Mouse (Mus musculus): ENCODE results near the gene Ccdc6. TPM values are rescaled to one million over a fixed set of nuclear protein-coding genes. Genes with fewer than 3 reads are reported as not detected.

Gene Ccdc6
- 0.61 and 1.6 TPM in 2 replicates for polyA plus RNA-seq (2012)

DNA sequence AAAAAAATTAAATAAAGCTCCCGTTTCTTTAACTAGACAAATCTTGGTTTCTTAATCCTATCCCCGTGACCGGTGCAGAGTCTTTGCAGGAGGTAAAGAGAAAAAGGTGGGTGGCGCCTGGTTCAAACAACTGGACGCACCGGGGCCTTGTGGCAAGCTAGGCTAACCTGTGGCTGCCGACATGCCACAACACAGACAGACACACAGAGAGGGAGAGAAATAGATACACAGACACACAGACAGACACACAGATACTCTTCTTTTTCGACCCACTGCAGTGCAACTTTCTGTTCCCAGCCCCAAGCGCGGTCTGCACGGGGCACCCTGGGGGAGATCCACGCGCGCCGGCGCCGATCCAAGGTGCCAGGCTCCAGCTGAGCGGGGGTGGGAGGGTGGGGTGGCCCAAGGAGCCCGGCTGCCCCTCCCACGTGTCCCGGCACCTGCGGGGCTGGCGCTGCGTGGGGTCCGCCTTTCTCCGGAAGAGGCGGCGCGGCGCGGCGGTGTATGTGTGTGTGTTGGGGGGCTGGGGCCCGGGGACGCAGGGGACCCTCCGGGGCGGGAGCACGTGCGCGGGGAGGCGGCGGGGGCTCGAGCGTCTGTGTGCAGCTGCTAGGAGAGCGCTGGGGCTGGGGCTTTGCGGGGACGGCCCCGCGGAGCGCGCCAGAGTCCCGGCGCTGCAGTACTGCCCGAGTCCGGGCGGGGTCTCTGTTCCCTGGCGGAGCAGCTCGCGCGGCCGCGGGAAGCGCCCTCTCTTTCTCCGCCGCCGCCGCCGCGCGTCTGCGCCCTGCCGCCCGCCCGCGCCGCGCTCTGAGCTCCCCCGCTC lies at the start of gene Ccdc6:
TSS of gene Ccdc6 (plus strand) at position 756 of the 823 bp plus-strand sequence.
- TF ChIP-seq GATA1 (IDR thresholded peaks at IDR 0.05; ENCODE audit: low read length) (no peak), TAL1 (IDR thresholded peaks at IDR 0.05; ENCODE audit: low read length) (no peak)
- H3K27me3 ChIP-seq (ENCODE audit: control insufficient read depth): no peaks in the 10 kb centered on the region
- H3K36me3 ChIP-seq (ENCODE audit: control insufficient read depth): peaks cover 20% of the 10 kb centered on the region
- H3K4me3 ChIP-seq (replicated peaks): peak within 1 kb of the TSS; percentile 87
- H3K9me3 ChIP-seq (ENCODE audit: control insufficient read depth, low read length): peaks cover 4% of the 10 kb centered on the region
- peaks cover 63% of the 10 kb centered on the region for H3K4me1 ChIP-seq (ENCODE audit: control insufficient read depth)

DNA sequence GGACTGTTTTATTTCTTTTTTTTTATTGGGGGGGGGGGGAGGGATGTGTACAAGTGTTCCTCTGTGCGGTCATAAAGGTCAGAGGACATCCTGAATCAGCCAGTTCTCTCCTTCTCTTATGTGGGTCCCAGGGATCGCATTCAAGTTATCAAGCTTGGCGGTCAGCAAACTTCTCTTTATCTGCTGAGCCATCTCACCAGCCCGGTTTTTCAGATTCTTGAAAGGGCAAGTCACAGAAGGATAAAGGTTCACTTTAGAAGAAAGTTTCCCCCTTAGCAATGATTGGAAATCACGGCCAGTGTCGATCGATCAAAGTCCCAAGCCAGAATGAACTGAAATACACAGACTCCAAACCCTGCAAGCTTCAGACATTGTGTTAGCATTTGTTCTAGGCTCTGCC lies 47.1 kb upstream of the Ccdc6 start:
- no peak for TF ChIP-seq GATA1 (IDR thresholded peaks at IDR 0.05; ENCODE audit: low read length)
- no peak for TF ChIP-seq TAL1 (IDR thresholded peaks at IDR 0.05; ENCODE audit: low read length)
- no peaks in the 10 kb centered on the region for H3K27me3 ChIP-seq (ENCODE audit: control insufficient read depth)
- no peak overlapping the region for H3K4me3 ChIP-seq (replicated peaks)
- H3K9me3 ChIP-seq (ENCODE audit: control insufficient read depth, low read length): peaks cover 7% of the 10 kb centered on the region
- no peaks in the 10 kb centered on the region for H3K4me1 ChIP-seq (ENCODE audit: control insufficient read depth)
- no peaks in the 10 kb centered on the region for H3K36me3 ChIP-seq (ENCODE audit: control insufficient read depth)

DNA sequence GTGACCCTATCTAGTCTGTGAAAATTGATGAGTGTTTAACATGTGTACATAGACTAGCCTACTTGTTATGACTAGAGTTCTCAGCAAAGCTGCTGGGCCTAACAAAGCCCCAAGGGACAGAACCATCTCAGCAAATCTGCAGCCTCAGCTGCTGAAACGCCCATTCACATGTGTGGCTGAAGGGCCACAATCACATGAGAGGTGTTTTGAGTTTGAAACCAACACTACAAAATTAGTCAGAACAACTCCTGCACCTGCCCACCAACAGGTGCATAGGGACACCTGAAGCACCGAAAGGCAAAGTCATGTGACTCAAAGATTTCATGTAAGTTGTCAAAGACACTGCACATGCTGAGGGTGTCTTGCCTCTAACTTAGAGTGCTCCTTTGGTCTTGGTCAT lies 41.6 kb upstream of the Ccdc6 start:
- no peak overlapping the region for H3K4me3 ChIP-seq (replicated peaks)
- no peaks in the 10 kb centered on the region for H3K36me3 ChIP-seq (ENCODE audit: control insufficient read depth)
- H3K9me3 ChIP-seq (ENCODE audit: control insufficient read depth, low read length): peaks cover 7% of the 10 kb centered on the region
- H3K4me1 ChIP-seq (ENCODE audit: control insufficient read depth): no peaks in the 10 kb centered on the region
- no peak for TF ChIP-seq GATA1 (IDR thresholded peaks at IDR 0.05; ENCODE audit: low read length)
- no peak for TF ChIP-seq TAL1 (IDR thresholded peaks at IDR 0.05; ENCODE audit: low read length)
- H3K27me3 ChIP-seq (ENCODE audit: control insufficient read depth): no peaks in the 10 kb centered on the region; the same call in 1 of the 2 replicates

DNA sequence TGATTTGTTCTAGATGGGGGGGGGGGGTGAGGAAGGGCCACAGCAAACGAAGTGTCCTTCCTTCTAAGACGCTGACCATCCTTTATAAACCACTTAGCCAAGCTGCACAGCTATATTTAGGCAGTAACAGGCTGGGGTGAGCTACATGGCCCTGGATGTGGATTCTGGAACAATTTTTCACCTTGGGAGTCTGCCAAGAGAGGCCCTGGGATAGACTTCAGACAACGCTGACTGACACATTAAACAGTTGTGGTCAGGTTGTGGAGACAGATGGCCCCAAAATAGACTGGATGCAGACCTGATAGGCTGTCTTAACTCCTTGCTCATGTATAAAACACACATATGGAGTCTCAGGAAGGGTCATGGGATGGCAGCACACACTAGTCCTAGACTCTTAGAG lies 39.9 kb upstream of the Ccdc6 start:
- Histone ChIP-seq H3K9me3 (ENCODE audit: control insufficient read depth, low read length) (peaks cover 7% of the 10 kb centered on the region), H3K4me1 (ENCODE audit: control insufficient read depth) (no peaks in the 10 kb centered on the region), H3K36me3 (ENCODE audit: control insufficient read depth) (no peaks in the 10 kb centered on the region), H3K27me3 (ENCODE audit: control insufficient read depth) (no peaks in the 10 kb centered on the region; the same call in 1 of the 2 replicates), H3K4me3 (replicated peaks) (no peak overlapping the region)
- TF ChIP-seq GATA1 (IDR thresholded peaks at IDR 0.05; ENCODE audit: low read length) (no peak), TAL1 (IDR thresholded peaks at IDR 0.05; ENCODE audit: low read length) (no peak)

DNA sequence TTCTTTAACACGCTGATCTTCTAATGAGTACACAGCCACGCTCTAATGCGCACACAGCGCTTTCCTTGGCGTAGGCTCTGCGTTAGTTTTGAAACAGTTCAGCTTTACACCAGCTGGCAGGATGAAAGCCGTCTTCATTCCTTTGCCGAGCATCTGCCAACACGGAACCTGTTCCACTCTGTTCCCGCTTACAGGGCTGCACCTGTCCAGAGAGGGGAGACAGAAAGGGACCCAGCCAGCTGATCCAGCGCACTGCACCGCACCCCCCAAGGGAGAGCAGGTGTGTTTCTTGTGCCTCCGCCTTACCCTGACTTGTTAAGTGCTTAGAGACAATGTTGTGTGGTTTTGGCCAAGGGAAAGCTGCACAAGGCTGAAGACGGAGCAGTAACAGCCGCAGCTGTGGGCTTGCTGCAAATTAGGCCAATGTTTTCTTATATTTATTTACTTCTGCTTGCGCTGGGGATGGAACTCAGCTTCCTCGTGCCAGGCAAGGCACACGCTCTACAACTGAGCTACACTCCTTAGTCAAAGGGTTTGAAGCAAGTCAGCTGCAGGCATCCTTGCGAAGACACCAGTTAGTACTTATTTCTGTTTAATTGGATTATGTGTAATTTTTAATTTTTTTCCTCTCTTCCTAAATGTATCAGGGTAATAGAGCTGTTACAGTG lies 36.8 kb upstream of the Ccdc6 start:
- Histone ChIP-seq H3K4me3 (replicated peaks) (no peak overlapping the region), H3K4me1 (ENCODE audit: control insufficient read depth) (no peaks in the 10 kb centered on the region), H3K27me3 (ENCODE audit: control insufficient read depth) (no peaks in the 10 kb centered on the region; the same call in 1 of the 2 replicates), H3K9me3 (ENCODE audit: control insufficient read depth, low read length) (peaks cover 3% of the 10 kb centered on the region), H3K36me3 (ENCODE audit: control insufficient read depth) (no peaks in the 10 kb centered on the region)
- no peak for TF ChIP-seq TAL1 (IDR thresholded peaks at IDR 0.05; ENCODE audit: low read length)
- TF ChIP-seq GATA1 (IDR thresholded peaks at IDR 0.05; ENCODE audit: low read length): no peak

DNA sequence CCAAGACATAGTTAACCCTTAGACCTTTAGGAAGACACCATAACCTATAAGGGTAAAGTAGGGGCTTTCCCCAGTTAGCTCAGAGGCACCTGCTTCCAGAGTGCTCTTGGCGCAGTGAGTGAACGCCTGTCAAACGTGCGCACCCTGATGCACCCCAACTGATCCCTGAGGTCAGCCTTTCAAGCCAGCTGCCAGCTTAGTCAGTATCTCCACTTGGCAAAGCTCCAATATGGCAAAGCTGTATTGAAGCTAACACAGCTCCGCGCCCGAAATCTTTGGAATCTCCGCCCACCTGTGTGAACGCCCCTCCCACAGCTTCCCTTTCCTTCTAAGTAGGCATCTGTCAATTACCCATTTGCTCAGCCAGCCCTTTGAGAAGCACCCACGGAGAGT lies 36.2 kb upstream of the Ccdc6 start:
- Histone ChIP-seq H3K9me3 (ENCODE audit: control insufficient read depth, low read length) (peaks cover 3% of the 10 kb centered on the region), H3K4me1 (ENCODE audit: control insufficient read depth) (no peaks in the 10 kb centered on the region), H3K36me3 (ENCODE audit: control insufficient read depth) (no peaks in the 10 kb centered on the region), H3K4me3 (replicated peaks) (no peak overlapping the region), H3K27me3 (ENCODE audit: control insufficient read depth) (no peaks in the 10 kb centered on the region; the same call in 1 of the 2 replicates)
- no peak for TF ChIP-seq GATA1 (IDR thresholded peaks at IDR 0.05; ENCODE audit: low read length)

DNA sequence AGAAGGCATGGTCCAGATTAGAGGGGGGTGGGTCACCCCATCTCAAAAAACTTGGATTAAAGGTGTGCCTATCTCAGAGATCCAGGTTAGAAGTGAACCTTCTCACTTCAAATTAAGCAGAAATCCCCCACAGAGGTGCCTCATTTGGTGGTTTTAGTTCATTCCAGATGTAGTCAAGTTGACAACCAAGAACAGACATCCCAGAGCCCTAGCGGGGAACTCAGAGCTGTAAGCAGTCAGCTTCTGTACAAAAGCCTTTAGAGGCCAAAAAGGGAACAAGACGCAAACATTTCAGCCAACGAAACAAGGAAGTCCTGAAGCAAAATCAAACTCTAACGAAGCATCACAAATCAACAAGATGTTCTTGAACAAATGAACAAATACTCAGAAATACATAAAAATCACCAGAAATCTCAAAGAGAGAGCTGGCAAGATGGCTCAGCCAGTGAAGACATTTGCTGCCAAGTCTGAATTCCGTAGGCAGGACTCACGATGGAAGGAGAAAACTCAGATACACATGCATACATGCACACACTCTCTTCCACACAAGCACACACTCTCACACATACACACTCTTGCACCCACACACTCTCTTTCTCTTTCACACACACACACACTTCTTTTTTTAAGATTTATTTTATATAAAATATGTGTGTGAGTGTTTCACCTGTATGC lies 32.9 kb upstream of the Ccdc6 start:
- H3K9me3 ChIP-seq (ENCODE audit: control insufficient read depth, low read length): peaks cover 3% of the 10 kb centered on the region
- TF ChIP-seq GATA1 (IDR thresholded peaks at IDR 0.05; ENCODE audit: low read length) (no peak), TAL1 (IDR thresholded peaks at IDR 0.05; ENCODE audit: low read length) (no peak)
- no peaks in the 10 kb centered on the region; the same call in 1 of the 2 replicates for H3K27me3 ChIP-seq (ENCODE audit: control insufficient read depth)
- H3K4me3 ChIP-seq (replicated peaks): no peak overlapping the region
- no peaks in the 10 kb centered on the region for H3K36me3 ChIP-seq (ENCODE audit: control insufficient read depth)
- no peaks in the 10 kb centered on the region for H3K4me1 ChIP-seq (ENCODE audit: control insufficient read depth)

DNA sequence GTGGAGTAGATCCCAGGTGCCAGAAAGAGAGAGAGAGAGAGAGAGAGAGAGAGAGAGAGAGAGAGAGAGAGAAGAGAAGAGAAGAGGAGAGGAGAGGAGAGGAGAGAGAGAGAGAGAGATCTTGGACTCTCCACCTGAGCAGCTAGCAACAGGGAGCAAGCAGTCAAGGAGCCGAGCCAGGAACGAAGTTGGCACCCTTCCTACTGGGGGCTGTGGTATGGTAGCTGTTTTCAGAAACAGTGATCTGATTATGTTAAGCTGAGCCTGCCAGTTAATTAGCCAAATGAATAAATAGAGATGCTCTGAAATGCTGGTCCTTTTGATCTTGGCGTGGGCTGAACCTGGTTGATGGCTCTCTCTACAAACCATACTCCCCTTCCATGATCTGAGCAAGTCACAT lies 31.7 kb upstream of the Ccdc6 start:
- no peaks in the 10 kb centered on the region for H3K36me3 ChIP-seq (ENCODE audit: control insufficient read depth)
- H3K4me1 ChIP-seq (ENCODE audit: control insufficient read depth): no peaks in the 10 kb centered on the region
- TF ChIP-seq TAL1 (IDR thresholded peaks at IDR 0.05; ENCODE audit: low read length) (no peak), GATA1 (IDR thresholded peaks at IDR 0.05; ENCODE audit: low read length) (no peak)
- H3K4me3 ChIP-seq (replicated peaks): no peak overlapping the region
- H3K9me3 ChIP-seq (ENCODE audit: control insufficient read depth, low read length): peaks cover 3% of the 10 kb centered on the region
- H3K27me3 ChIP-seq (ENCODE audit: control insufficient read depth): no peaks in the 10 kb centered on the region; the same call in 1 of the 2 replicates

All from erythroblast, embryonic 14.5 days (primary cell).